Comparison of ENCODE assay signal across 11 mouse cellular contexts in genomic region chr11:75318351-75319221, GRCm38 (mm10). TPM values are rescaled to one million over a fixed set of nuclear protein-coding genes. Genes with fewer than 3 reads are reported as not detected.
DNase-seq lines count a peak whose midpoint lies in the region; ATAC-seq and TF ChIP-seq lines count a peak whose summit lies in the region.
"Had no signal": no experiment of that assay in that cellular context is flagged by ENCODE, and none has a peak within 500 bp of the region (broad histone marks: within the 10 kb centered on the region; RNA-seq: fewer than 3 reads in every experiment).

No protein-coding gene starts in this region.

- H3K4me2 ChIP-seq in forebrain, embryonic 13.5 days = no peak overlapping the region
- peak overlapping the region; percentile 29; the same call in 1 of the 2 replicates for H3K4me2 ChIP-seq in lung, postnatal 0 days (replicated peaks; ENCODE audit: low read depth, low read length)

- H3K27ac ChIP-seq in forebrain, embryonic 13.5 days = peak overlapping the region; percentile 27; the same call in 1 of the 2 replicates
- H3K27ac ChIP-seq in forebrain, embryonic 10.5 days = no peak overlapping the region
- H3K27ac ChIP-seq in lung, postnatal 0 days (ENCODE audit: low read length) = no peak overlapping the region
- H3K27ac ChIP-seq: kidney, postnatal 0 days; macrophage had no signal

- TF ChIP-seq EP300 in lung, postnatal 0 days (IDR thresholded peaks at IDR 0.05) = no peak

- TF ChIP-seq CTCF in lung, postnatal 0 days (IDR thresholded peaks at IDR 0.05) = no peak

- H3K9ac ChIP-seq in forebrain, embryonic 13.5 days = 0 out of 2 replicates have a peak overlapping the region, but pooled peaks have one; percentile 23
- H3K9ac ChIP-seq in lung, postnatal 0 days (replicated peaks; ENCODE audit: low read depth) = no peak overlapping the region

- peaks cover 32% of the 10 kb centered on the region for H3K36me3 ChIP-seq in forebrain, embryonic 13.5 days (ENCODE audit: poor library complexity, severe bottlenecking)
- H3K36me3 ChIP-seq in forebrain, embryonic 10.5 days (replicated peaks) = peaks cover 72% of the 10 kb centered on the region
- peaks cover 15% of the 10 kb centered on the region; the same call in 1 of the 2 replicates for H3K36me3 ChIP-seq in lung, postnatal 0 days (ENCODE audit: insufficient read depth, low read length)

- H3K4me3 ChIP-seq in forebrain, embryonic 13.5 days = no peak overlapping the region
- no peak overlapping the region for H3K4me3 ChIP-seq in forebrain, embryonic 10.5 days
- H3K4me3 ChIP-seq in lung, postnatal 0 days (ENCODE audit: low read depth, low read length) = no peak overlapping the region

- no peaks in the 10 kb centered on the region for H3K9me3 ChIP-seq in forebrain, embryonic 13.5 days (replicated peaks)
- no peaks in the 10 kb centered on the region for H3K9me3 ChIP-seq in forebrain, embryonic 10.5 days
- no peaks in the 10 kb centered on the region for H3K9me3 ChIP-seq in lung, postnatal 0 days (ENCODE audit: low read length)

- intact Hi-C loops in left cerebral cortex, postnatal 4 days (cut with DNase I) = no loop called here

- 59% methylated on average over 14 of the region's 14 CpGs for WGBS in forebrain, embryonic 13.5 days
- 85% methylated on average over 14 of the region's 14 CpGs for WGBS in forebrain, embryonic 10.5 days
- 43% methylated on average over 14 of the region's 14 CpGs for WGBS in lung, postnatal 0 days

- no peak for DNase-seq in forebrain, embryonic 10.5 days (ENCODE audit: extremely low spot score, low spot score)
- DNase-seq in lung, postnatal 0 days (ENCODE audit: low spot score) = no peak
- no peak for DNase-seq in lung, postnatal 25 days (ENCODE audit: low spot score)
- DNase-seq in induced T-regulatory cell, adult 2 months (ENCODE audit: low read depth) = peak; percentile 73
- DNase-seq in thymus, postnatal 14 days = peak; percentile 76
- no peak for DNase-seq in left cerebral cortex, postnatal 4 days
- DNase-seq in left cerebral cortex, adult 11 months (ENCODE audit: low spot score) = no peak
- DNase-seq: heart, adult 18-20 months had no signal

- H3K27me3 ChIP-seq in forebrain, embryonic 13.5 days = no peaks in the 10 kb centered on the region
- no peaks in the 10 kb centered on the region for H3K27me3 ChIP-seq in forebrain, embryonic 10.5 days (ENCODE audit: poor library complexity, severe bottlenecking)
- H3K27me3 ChIP-seq in lung, postnatal 0 days (replicated peaks; ENCODE audit: insufficient read depth, low read length) = no peaks in the 10 kb centered on the region

- no peak for ATAC-seq in forebrain, embryonic 13.5 days
- ATAC-seq in lung, postnatal 0 days = no peak

- peaks cover 27% of the 10 kb centered on the region for H3K4me1 ChIP-seq in forebrain, embryonic 13.5 days
- peaks cover 6% of the 10 kb centered on the region; the same call in 1 of the 2 replicates for H3K4me1 ChIP-seq in forebrain, embryonic 10.5 days
- no peaks in the 10 kb centered on the region for H3K4me1 ChIP-seq in lung, postnatal 0 days (ENCODE audit: insufficient read depth, low read depth, low read length)

RNA-seq across cellular contexts. Expression of gene Rpa1, which starts 29.5 kb away (rescaled TPM):
- 99.6 and 110 TPM in 2 replicates for polyA plus RNA-seq in forebrain, embryonic 13.5 days (2015; fragmentation: Nextera tagmentation; extraction: Ambion mirVana)
- 194 and 213 TPM in 2 replicates for polyA plus RNA-seq in forebrain, embryonic 10.5 days (2016; fragmentation: Nextera tagmentation; extraction: Ambion mirVana)
- 44.7 and 52.3 TPM in 2 replicates for polyA plus RNA-seq in lung, postnatal 0 days (2015; fragmentation: Nextera tagmentation; extraction: Ambion mirVana)
- total RNA-seq in left cerebral cortex, postnatal 4 days (2021) = 10 to 100 TPM; 43.4 to 48.8 TPM

RNA-seq across cellular contexts. Expression of gene Smyd4, which starts 29.6 kb away (rescaled TPM):
- polyA plus RNA-seq in forebrain, embryonic 13.5 days (2015; fragmentation: Nextera tagmentation; extraction: Ambion mirVana) = 17.7 and 17.8 TPM in 2 replicates
- 18.5 and 20.4 TPM in 2 replicates for polyA plus RNA-seq in forebrain, embryonic 10.5 days (2016; fragmentation: Nextera tagmentation; extraction: Ambion mirVana)
- polyA plus RNA-seq in lung, postnatal 0 days (2015; fragmentation: Nextera tagmentation; extraction: Ambion mirVana) = 6.4 and 6.6 TPM in 2 replicates
- 10 to 100 TPM; 18.9 to 19.1 TPM for total RNA-seq in left cerebral cortex, postnatal 4 days (2021)

Comparison
In these comparisons a context has a peak if more than half of its experiments do, and no peak if none do; other contexts are left out.
1. DNase-seq: peak in induced T-regulatory cell, adult 2 months (single experiment) and thymus, postnatal 14 days (single experiment); none in forebrain, embryonic 10.5 days (single experiment), lung, postnatal 0 days (single experiment), lung, postnatal 25 days (single experiment), left cerebral cortex, postnatal 4 days (single experiment) and left cerebral cortex, adult 11 months (single experiment).